Mouse (Mus musculus) left cerebral cortex, postnatal 25 days (tissue): ENCODE measurements at regions not wholly inside any gene's neighbourhood (a gene's known extent, or its start where the extent isn't known, plus 50 kb on each side); places are given as distances from the start of the nearest gene placed in this dataset.
A peak's percentile ranks its signal among the peaks of the same experiment; 100 is the strongest.

Experiments
- DNase-seq, 2 experiments: peaks; one replicate each; pipeline ENCODE4 v3.0.0; 2022; ENCODE audit warnings: low spot score in 2 of 2, mixed read lengths in 1 of 2
- intact Hi-C: fragments of 180-260 bp; cut with DNase I; formaldehyde crosslinking; loops from one replicate; pipeline ENCODE4 v1.15.1; 2025

DNA sequence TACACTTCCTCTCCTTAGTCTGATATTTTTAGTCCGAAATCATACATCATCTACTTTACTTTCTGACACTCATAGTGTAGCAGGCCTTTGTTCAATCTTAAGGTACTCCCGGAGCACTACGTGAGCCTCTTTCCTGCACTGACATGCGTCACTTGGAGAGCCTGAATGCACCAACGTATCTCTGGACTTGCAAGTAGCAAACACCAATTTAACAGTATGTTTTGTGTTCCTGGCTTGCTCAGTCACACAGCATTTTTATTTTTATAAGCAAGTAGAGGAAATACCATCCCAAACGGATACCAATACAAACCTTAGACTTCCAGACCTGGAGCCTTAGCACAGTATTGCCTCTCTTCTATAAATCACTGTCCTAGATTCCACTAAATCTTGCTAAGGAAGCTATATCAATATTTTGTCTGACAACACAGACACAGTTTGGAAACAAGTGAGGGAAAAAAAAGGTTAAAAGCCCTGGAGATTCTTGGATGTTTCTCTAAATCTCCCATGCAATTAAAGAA lies 427.6 kb upstream of the Dph6 start:
- DNase-seq, result no peak
- intact Hi-C loops, result no loop called here

DNA sequence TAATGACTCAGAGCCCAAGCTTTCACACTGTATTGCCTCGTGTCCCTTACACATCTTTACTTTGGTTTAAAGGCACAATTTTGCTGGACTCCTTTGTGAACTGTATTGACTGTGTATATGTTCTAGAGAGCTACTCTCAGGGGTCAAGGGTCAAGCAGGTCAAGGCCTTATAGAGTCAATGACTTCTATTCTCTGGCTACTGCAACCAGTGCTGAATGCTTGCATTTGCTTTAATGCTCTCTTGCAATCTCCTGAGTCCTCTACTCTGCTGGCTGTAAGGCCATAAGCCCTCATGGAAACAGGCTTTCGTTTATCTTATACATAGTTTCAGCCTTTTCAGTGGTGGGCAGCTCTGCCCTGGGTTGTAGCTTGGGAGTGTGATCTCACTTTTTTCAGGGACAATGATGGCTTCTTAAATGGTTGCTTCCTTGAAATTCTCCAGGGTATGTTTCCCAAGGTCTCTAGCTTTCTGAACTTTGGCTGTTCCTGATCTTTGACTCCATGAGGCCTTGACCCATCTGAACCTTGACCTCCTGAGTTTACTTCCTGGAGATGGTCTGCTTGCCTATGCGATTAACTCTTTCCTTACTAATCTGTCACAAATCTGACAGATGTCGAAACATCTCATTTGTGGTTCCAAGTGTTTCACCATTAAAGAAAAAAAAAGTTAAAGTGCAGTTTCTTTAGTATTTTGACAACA lies 433.8 kb upstream of the Dph6 start:
- no peak for DNase-seq
- intact Hi-C loops, result no loop called here

DNA sequence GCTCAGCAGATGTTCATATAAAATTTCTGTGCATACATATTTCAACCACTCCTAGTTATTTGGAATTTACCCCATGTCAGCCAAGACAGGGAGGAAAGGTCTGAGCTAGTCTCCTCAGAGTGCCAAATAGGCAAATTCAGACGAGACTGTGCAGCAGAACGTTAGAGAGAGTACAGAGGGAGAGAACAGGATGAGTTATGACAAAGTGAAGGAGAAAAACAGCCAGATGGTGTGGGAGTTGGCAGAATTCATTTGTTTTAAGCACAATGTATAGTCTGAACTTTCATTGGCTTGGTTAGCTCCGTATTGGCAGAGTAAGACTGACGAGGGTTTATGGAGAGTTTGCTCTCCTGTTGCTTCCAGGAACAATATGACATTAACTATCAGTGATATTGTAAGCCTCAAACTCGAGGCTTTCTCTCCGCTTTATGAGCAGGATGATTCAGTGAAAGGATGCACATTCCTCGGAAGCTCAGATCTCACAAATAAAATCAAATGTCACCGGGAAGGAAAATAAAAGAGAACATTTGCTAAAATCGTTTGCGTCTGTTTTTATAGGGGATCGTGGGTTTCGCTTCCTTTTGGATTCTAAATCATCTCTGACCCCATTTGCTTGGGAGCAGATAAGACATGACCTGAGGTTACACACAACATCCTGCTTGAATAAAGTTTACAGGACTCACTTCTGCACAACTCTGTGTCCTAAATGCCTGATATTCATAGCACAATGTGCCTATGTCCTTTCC lies 435.8 kb upstream of the Dph6 start:
- DNase-seq, result peak in 1 of 2 experiments; percentile 30
- intact Hi-C loops, result no loop called here

DNA sequence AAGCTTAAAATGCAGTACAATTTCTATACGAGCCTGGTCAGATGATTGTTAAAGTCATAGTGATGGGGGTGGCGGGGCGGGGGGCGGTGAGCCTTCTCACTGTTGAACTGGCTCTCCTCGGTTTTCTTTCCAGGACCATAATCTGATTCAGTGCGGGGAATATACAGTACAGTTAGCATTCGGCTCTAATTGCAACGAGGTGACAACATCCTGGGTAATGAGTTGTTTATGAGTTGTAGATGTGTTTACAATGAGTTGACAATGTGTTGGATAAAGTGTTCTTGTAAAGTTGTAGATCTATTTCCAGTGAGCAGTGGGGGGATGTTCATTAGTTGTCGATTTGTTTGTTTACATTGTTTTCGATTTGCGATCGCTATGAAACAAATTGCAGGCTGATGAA lies 440.6 kb upstream of the Dph6 start:
- DNase-seq, result no peak
- intact Hi-C loops, result no loop called here

DNA sequence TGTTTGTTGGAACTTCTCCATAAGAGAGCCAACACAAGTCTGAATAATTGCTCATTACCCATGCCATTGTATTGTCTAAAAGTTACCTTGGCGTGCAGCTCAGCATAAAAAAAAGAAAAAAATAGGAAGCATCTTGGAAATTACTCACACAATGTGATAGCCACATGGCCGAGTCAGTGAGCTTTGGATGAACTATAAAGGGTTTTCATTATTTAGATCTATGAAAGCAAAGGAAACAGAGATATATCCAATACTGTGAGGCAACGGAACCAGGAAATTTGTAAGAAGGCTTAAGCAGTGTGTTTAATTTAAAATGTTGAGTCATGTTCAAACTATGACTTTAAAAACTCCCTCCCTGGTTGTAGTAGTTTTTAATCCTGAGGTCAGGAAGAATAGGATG lies 446.7 kb upstream of the Dph6 start:
- intact Hi-C loops, result no loop called here
- DNase-seq, result no peak

DNA sequence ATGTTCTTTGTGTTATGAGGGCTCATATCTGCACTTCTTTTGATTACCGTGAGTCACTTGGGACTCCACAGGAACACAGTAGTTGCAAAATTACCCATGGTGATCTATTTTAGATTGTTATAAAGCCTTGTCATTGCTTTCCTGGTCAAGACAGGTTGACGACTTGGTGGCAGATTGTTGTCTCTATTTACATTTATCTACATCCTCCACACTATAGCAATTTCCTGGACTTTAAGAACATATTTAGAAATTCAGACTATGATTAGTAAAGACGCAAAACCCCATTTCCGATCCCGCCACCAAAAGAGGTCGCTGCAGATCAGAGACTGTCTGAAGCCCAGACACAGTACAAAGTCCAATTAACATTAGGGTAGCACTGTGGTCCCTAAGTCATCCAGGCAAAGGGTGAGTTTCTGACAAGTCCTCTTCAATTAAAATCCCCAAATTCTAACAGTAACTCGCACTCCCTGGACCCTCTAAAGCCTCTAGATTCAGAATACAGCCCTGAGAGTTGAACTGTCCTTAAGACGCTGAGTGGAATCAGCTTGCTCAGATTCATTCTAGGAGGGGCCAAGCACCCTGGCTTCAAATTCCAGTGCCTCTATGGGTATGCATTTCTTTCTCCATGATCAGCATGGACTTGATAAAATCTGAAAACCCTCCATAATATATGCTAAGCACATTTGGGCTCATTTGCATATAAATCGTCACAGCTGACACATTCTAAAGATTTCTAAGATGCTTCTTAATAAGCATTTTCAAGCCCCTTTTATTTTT lies 461.9 kb upstream of the BC052040 start:
- no peak for DNase-seq
- intact Hi-C loops, result no loop called here

DNA sequence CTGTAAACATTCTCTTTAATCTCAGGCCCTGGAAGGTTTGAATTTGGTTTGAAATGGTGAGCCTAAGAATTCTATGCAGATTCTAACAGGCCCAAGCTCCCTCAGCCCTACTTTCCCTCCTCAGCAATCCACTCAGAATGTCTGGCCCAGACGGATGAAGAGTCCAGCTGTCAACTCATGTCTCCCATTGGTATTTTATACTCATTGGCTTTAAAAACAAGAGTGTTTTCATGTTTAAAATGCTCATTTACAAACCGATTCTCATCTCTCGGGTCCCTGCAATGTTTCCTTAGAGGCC lies 461.4 kb upstream of the BC052040 start:
- DNase-seq, result no peak
- intact Hi-C loops, result no loop called here

DNA sequence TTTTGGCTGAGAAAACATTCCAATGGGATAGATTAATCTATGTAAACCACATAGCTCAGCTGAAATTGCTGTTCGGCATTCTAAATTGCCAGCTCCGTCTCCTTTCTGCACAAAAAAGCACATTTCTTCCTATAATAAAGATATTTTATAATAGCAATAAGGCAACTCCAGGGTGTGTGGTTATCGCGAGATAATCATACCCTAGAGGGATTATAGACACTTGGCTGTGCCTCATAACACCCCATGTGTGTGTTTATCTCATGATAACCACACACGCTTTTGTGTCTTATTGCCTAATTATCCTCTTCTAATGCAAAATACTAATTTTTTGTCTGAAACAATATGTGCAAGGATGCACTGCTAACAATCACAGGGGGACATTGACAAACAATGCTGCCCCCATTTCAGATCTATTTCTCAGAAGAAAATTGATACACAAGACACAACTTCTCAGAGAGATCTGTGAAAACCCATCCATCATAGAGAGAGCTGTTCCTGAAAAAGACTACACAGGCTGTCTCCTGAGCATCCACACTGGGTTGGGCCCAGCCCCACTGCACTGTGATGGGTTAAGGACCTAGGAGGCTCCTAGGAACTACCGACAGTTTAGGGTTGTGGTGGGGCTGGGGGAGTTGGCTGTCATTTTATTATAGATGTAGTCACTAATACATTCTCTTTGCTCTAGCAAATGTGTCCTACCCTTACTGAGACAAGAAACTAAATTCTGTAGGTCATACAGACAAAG lies 454.7 kb upstream of the BC052040 start:
- DNase-seq, result no peak
- intact Hi-C loops, result no loop called here

DNA sequence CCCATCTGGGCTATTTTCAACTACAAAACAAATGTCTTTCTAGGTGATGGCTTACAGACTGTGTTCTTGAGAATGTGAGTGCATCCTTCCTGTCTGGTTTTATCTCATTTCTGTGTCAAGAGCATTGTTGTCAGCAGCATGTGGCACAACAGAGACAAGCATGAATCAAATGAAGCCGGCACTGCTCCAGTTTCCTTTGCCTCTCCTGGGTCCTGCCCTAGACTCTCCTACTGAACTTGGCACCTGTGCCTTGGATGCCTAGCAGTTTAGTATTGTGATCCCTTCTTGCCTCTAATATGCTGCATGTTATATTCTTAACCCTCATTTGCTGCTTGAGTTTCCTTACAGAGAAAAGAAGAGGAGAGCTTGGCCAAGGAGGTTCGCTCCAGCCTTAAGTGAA lies 449.8 kb upstream of the BC052040 start:
- DNase-seq, result no peak
- intact Hi-C loops, result no loop called here

DNA sequence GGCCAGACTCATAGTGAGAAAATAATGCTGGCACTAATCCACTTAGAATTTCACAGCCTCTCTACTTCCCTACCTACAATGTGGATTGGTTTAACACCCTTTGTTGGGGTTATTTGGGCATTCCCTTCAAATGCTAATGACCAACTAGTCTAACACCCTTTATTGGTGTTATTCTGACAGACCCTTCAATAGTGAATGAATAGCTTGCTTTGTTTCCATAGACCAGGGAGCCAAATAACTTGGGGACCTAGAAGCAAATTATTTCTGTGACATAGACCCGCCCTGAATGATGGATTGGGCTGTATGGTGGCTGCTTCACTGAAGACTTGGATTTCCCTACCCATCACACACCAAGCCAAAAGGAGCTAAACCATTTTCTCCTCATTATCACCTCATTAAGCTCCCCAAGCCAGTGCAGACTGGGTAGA lies 449.3 kb upstream of the BC052040 start:
- no peak for DNase-seq
- intact Hi-C loops, result no loop called here

DNA sequence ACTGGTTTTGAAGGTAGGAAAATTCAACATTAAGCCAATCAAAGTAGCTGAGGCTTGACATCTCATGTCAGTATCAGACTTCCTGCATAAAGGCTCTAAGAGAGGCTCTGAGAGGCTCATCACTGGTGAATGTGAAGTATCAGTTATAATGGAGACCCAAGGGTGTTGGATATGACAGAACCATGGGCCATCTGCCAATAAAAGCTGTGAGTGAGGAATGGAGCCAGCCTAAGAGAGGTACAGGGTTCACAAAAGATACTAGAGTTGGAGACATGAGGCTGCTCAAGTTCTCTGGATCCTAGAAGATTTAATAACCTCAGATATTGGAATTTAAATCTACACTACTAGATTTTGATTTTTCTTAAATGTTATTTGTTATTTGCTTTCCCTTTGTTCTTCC lies 440.1 kb upstream of the BC052040 start:
- DNase-seq, result no peak
- intact Hi-C loops, result no loop called here

DNA sequence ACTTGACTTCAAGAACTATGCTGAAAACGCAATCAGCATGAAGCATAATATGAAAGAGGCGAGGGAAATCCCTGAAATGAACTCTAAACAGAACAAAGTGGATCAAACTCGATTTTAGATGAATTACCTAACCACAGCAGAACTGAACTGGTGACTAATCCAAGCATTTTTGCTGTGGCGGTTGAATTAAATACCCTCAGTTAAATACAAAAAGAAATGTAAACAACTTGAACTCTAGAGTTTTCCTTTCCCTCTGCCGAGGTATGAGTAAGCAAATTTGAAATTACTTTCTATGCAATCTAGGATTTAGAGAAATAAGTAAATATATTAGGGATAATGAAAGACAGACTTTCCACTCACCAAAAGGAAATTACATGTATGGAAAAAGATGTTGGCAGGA lies 409.4 kb upstream of the BC052040 start:
- DNase-seq, result no peak
- intact Hi-C loops, result no loop called here

DNA sequence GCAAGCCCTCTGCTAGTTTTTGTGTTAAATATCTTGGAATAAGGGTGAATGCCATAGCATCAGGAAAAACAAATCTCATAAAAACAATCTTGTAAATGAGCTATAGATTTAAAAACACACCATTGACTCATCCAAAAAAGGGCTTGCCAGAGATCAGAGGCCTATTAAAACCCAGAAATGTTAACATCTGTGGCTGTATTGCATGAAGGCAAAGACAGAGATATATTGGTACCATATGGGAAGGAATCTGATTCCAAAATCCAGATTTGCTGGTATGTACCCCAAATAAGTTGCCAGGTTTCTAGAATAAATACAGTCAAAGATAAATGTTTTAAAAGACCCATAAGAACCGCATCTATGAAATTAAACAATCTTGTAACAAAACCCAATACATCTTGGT lies 404.4 kb upstream of the BC052040 start:
- intact Hi-C loops, result no loop called here
- no peak for DNase-seq

DNA sequence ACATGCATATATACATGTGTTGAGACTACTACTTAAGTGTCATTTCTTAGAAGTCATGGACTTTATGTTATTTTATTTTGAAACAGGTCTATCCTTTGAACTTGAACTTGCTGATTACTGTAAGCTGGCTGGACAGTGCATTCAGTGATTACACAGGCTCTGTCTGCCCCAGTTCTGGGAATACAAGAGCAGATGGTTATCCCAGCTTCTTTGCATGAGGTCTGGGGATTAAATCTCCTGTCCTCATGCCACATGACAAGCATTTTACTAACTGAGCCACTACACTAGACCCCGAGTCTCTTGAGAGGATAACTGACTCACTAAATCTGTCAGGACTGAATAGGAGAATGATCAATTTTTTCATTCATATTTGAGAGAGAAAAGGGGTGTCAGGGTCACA lies 403.6 kb upstream of the BC052040 start:
- DNase-seq, result no peak
- intact Hi-C loops, result no loop called here

DNA sequence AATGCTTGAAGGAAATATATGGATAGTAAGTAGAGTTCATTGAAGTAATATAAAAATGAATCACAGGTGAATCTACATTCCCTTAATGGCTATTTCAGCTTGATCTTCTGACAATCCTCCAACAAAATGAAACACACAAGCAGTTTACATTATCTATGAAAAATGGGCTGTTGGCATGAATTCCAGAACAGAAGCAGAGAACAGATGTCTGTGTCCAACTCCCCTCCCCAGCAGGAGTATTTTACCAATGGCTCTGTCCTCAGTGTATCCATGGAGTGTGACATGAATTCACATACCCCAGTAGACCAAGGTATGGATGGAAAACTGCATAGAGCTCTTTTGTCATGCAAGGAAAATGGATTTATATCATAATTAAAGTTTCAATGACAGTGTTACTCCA lies 370.3 kb upstream of the BC052040 start:
- intact Hi-C loops, result no loop called here

DNA sequence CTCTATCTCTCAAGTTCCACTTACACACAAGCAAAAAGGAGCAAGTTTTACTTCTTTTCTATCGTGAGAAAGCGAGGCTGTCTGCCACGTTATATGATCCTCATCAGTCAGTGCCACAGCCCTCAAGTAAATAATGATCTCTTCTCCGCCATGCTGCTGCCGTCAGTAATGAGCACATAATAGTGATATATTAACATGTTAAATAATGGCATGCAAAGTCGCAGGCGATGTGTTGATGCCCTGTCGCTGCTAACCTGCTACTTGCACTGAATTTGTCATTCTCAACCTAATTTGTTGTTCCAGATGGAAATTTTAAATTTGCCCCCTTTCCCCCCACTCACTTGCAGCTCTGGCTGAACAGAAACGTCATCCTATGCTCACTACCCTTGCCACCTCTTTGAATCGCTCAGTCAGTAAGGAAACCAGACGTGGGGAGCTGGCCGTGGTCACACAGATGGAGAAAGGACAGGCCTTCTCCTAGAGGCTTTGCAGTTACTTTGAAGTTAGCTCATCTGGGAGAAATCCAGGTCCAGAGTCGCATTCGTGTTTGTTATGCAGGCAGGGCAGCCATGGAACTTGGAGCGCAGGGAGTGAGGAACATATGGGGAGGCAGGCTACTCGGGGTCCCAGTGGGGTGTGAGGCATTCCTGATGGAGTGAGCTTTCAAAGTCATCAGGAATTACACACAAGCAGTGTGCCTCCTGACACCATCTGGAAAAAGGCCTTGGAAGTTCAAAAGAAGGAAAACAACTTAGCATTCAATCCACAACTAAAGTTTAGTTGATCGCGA lies 368.1 kb upstream of the BC052040 start:
- no peak for DNase-seq

More for the DNA sequence above, 370.3 kb upstream of the BC052040 start:
- DNase-seq, result no peak

DNA sequence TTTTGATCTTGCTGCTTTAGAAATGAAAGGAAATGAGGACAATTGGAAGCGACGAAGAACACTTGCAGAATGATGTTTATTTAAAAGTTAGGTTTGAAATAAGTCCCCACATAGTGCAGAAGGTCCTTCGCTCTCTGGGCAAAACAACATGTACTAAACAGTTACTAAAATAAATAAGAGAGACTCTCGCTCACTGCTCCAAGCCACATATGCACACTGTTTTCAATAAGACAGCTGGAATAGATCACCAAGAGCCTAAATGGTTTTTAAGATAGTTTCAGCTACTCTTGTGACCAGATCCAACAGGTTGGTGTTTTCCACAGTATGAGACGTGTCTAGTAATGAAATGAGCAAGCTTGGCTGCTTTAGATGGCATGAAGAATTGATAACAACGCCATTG lies 367.2 kb upstream of the BC052040 start:
- intact Hi-C loops, result no loop called here
- no peak for DNase-seq

More for the DNA sequence above, 368.1 kb upstream of the BC052040 start:
- intact Hi-C loops, result no loop called here

DNA sequence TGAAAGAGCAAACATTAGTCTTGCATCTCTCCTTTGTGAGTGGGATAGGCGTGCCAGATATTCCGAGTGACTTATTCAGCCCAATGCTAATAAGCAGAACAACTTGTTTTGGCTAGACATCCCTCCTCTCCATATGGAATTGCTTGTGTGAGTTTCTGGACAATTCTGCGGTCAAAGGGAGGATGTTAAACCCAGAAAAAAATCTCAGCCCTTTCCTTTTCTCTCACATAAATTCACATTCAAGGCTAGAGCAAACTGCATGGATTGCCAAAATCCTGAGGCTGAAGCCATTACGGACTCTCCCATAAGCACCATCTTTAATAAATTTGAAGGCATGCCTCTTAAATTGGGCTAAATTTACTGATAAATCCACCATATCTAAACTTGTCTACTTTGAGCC lies 351.5 kb upstream of the BC052040 start:
- DNase-seq, result no peak
- intact Hi-C loops, result no loop called here

DNA sequence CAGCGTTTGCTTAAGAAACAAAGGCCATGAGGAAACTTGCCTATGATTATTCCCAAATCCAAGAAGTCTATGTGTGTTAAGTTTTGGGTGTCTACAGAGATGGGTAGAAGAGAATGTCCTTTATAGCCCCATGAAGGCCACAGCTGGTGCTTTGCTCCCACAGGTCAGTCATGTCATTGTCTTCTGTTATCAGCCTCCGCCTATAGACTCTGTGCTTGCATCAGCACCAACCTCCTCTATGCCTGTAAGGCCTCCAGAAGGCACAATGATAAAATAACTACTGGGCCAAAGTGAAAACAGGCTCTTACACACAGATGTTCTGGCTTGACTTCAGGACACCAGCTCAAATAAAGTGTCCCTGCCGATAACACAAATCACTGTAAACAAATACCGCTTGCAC lies 333.8 kb upstream of the BC052040 start:
- no peak for DNase-seq
- intact Hi-C loops, result no loop called here
